Mouse (Mus musculus): ENCODE data around the gene Aebp2.

Aebp2 gene

DNA sequence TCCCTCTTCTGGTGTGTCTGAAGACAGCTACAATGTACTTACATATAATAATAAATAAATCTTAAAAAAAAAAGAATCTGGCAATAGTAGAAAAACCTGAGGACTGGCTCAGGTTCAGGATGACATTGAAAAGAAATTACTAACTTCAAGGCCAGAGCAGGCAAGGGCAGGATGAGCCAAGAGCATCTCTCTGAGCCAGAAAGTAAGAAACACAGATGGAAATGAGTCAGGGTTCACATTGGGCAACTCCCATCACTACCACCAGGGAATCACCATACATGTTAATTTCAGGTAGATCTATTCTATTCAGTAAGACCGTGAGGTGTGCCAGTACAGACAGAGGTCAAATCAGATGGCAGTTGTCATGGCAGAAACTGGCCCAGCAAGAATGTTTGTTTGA is 76.1 kb downstream of the Aebp2 start:
- ChIA-PET CTCF (interaction anchor here in 1 of 4 experiments (0.6 kb wide), 1 partner anchor 488 kb away, joined by 4 read pairs; no protein-coding TSS in a partner anchor), POLR2A (interaction anchor here in 1 of 4 experiments (1.3 kb wide), 1 partner anchor 96 kb away, joined by 5 read pairs; no protein-coding TSS in a partner anchor)

GRCm38 (mm10) chr6:140701259-140701658 is 78.8 kb downstream of the Aebp2 start:
- ChIA-PET CTCF (interaction anchor here in 2 of 4 experiments (1.0 to 1.8 kb wide), 4 partner anchors 11 to 184 kb away, joined by 3 to 4 read pairs (median 4); no protein-coding TSS in a partner anchor), POLR2A (interaction anchor here in 2 of 4 experiments (0.5 to 1.1 kb wide), 2 partner anchors 17 to 119 kb away, joined by 3 read pairs; no protein-coding TSS in a partner anchor)

DNA sequence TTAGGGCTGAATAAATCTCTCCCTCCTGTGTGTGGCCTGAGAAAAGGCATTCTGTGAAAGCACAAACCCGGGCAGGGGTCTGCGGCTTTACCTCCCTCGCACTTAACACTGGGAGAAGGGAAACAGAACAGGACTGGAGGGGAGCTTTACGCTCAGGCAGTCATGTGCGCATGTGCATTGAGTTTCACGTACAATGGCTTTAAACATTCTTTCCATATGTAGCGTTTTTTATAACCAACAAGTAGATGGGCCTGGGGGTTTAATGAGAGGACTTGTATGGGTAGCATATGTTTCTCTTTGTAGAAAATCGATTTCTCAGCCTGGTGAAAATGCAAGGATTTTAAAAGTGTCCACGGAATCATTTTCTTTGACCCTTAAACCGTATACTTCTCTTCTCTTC is 82.7 kb downstream of the Aebp2 start:
- CTCF ChIA-PET = interaction anchor here in 2 of 4 experiments (0.7 to 1.1 kb wide), 2 partner anchors 10 to 44 kb away, joined by 3 to 5 read pairs; no protein-coding TSS in a partner anchor
- POLR2A ChIA-PET = interaction anchor here in 2 of 4 experiments (0.5 to 1.3 kb wide), 4 partner anchors 16 to 271 kb away, joined by 3 read pairs; no protein-coding TSS in a partner anchor

DNA sequence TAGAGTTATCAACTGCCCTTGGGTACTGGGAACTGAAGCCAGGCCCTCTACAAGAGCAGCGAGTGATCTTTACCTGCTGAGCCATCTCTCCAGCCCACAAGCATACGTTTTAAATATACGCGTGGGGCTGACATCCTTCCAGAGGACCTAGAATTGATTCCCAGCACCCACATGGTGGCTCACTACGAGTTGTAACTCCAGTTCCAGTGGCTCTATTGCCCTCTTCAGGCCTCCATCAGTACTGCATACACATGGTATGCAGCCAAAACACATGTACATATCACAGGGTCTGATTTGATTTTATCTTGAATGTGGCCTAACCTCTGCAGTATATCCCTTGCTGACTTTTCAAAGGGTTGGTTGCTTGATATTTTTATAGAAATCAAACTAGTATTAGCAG is 83.6 kb downstream of the Aebp2 start:
- ChIA-PET POLR2A (interaction anchor here in 1 of 4 experiments (1.3 kb wide), 2 partner anchors 15 to 40 kb away, joined by 3 to 4 read pairs; no protein-coding TSS in a partner anchor), CTCF (interaction anchor here in 2 of 4 experiments (0.6 to 1.9 kb wide), 3 partner anchors 10 to 456 kb away, joined by 3 to 9 read pairs (median 4); no protein-coding TSS in a partner anchor)

GRCm38 (mm10) chr6:140708059-140708458 is 85.6 kb downstream of the Aebp2 start:
- ChIA-PET POLR2A (interaction anchor here in 2 of 4 experiments (1.4 to 1.5 kb wide), 3 partner anchors 27 to 55 kb away, joined by 3 to 6 read pairs (median 3); no protein-coding TSS in a partner anchor), CTCF (interaction anchor here in 1 of 4 experiments (1.1 to 1.9 kb wide), 2 partner anchors 8 to 236 kb away, joined by 3 to 9 read pairs; no protein-coding TSS in a partner anchor)

GRCm38 (mm10) chr6:140709415-140710107 is 87.1 kb downstream of the Aebp2 start:
- CTCF ChIA-PET = interaction anchor here (0.6 to 1.6 kb wide), 12 partner anchors 24 to 776 kb away, joined by 3 to 5 read pairs (median 3); partner anchors contain the start of gene Plekha5 (in 1 of the 4)
- POLR2A ChIA-PET = interaction anchor here in 3 of 4 experiments (0.7 to 1.5 kb wide), 5 partner anchors 42 to 373 kb away, joined by 3 to 5 read pairs (median 4); no protein-coding TSS in a partner anchor

DNA sequence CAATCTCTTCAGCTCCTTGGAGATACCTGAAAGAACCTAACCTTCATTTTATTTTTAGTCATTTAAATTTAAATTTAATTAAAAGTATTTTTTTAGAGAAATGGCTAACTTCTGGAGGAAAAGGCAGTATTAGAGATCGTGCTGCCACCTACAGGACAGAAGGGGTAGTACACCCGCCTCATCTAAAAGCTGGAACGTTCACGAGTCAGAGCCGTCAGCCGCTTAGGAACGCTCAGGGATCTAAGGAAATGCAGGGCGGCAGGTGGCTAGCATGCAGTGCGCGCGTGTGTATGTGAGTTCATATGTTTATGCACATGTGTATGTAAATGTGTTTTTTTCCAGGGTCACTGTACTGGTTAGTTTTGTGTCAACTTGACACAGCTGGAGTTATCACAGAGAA is 90.3 kb downstream of the Aebp2 start:
- POLR2A ChIA-PET = interaction anchor here in 1 of 4 experiments (0.6 to 0.9 kb wide), 2 partner anchors 79 to 117 kb away, joined by 3 to 4 read pairs; no protein-coding TSS in a partner anchor
- CTCF ChIA-PET = interaction anchor here (0.5 to 1.7 kb wide), 42 partner anchors 9 to 1131 kb away, joined by 3 to 12 read pairs (median 3); no protein-coding TSS in a partner anchor

GRCm38 (mm10) chr6:140714905-140715365 is 92.5 kb downstream of the Aebp2 start:
- POLR2A ChIA-PET = interaction anchor here in 2 of 4 experiments (0.5 to 1.0 kb wide), 2 partner anchors 18 to 401 kb away, joined by 3 read pairs; no protein-coding TSS in a partner anchor
- CTCF ChIA-PET = interaction anchor here (0.5 to 2.3 kb wide), 60 partner anchors 8 to 754 kb away, joined by 3 to 9 read pairs (median 4); partner anchors contain the start of gene Gm11077 (in 1 of the 4)

DNA sequence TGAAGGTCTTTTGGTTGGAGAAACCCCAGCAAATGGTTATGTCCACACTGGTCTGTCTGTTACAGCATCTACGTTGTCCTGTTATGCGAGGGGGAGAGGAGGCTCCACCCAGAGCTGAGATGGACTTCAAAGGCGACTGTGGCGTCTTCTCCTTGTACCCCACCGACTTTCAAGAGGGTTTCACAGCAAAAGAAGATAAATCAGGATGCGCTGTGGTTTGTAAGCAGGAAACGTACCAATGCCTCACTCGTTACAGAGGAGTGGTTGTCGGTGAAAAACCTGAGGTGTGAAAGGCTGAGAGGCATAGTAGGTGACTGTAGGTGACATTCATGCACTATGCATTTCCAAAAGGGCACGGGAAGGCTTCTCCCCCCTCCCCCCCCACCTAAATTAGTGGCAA is 99.6 kb downstream of the Aebp2 start:
- CTCF ChIA-PET = interaction anchor here in 1 of 4 experiments (1.7 kb wide), 1 partner anchor 10 kb away, joined by 5 read pairs; no protein-coding TSS in a partner anchor

More for the DNA sequence above, 99.6 kb downstream of the Aebp2 start:
- POLR2A ChIA-PET = interaction anchor here in 1 of 4 experiments (1.2 kb wide), 1 partner anchor 11 kb away, joined by 4 read pairs; no protein-coding TSS in a partner anchor

All from embryonic stem cell, embryonic (primary cell).